Mouse (Mus musculus) T-cell, adult 2 months (primary cell): ENCODE results near the gene Cyp2a5.
"Not testable (repeated sequence)": the region's sequence is repeated elsewhere in the genome, so short reads cannot be mapped to it uniquely, and the experiment has no call there.

Source experiments
- DNase-seq: peaks from one replicate; pipeline ENCODE4 v3.0.0; 2022; ENCODE audit warnings: low spot score

Gene Cyp2a5

DNA sequence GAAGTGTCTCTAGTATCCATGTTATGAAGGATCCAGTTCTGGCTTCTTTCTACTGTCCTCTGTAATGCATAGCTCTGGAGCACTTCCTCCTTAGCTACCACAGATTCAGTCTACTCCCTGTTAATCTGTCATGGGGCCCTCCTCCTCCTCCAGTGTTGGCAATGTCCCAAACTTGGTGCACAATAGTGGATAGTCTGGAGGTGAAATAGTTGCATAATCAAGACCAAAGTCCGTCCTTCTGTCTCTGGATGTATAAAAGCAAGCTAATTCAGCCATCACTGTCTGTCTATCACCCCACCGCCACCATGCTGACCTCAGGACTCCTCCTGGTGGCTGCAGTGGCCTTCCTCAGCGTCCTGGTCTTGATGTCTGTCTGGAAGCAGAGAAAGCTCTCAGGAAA lies at the start of gene Cyp2a5:
TSS of gene Cyp2a5 (plus strand) at position 247 of the 400 bp plus-strand sequence.
- DNase-seq: not testable (repeated sequence)

DNA sequence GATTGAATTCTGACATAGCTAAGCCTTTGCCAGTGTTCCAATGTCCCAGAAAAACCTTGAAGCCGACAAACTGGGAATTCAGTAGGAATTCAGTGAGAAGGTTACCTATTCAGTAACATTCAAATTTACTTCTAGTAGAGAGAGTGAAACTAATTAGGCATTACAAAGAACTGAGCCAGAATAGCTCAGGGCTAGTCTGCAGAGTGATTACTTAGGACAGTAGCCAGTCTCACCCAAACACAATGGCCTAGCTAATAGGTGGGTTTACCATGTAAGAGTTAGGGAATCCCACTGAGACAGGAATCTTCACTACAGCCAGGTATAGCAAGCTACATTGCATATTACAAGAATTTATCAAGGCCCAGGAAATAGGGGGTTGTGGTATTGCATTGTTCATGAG lies 49.1 kb upstream of the Cyp2a5 start:
- DNase-seq: not testable (repeated sequence)

DNA sequence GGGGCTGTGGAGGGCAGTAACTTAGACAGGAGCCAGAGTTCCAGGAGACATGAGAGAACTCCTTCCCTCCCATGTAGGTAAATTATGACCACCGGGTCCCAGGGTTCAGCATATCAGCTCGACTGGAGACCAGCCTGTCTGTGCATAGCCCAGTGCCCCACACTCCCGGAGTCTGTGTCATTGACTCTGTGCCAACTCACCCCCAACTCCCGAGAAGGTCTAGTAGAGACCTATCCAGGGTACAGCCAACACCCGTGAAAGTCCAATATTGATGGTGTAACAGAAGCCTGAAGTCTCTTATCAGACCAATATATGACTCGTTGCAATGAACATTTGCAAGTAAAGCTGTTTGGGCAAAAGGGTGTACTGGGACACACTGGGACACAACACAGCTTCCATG lies 45.1 kb upstream of the Cyp2a5 start:
- DNase-seq: no peak

DNA sequence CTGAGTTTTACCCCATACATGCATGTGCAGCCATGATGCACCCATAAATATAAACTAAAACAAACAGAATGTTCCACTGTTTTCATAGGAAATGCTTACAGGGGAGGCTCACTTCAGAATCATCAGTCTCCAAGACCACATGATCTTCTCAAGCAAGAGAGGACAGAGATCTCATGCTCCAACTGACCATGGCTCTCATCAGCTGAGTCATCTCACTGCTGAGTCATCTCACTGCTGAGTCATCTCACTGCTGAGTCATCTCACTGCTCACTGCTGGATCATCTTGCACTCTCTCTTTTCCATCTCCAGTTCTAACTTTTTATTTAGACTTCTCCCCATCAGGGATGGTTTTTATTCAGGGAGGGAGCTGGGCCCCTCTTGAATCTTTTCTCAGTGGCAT lies 35.0 kb upstream of the Cyp2a5 start:
- no peak for DNase-seq

DNA sequence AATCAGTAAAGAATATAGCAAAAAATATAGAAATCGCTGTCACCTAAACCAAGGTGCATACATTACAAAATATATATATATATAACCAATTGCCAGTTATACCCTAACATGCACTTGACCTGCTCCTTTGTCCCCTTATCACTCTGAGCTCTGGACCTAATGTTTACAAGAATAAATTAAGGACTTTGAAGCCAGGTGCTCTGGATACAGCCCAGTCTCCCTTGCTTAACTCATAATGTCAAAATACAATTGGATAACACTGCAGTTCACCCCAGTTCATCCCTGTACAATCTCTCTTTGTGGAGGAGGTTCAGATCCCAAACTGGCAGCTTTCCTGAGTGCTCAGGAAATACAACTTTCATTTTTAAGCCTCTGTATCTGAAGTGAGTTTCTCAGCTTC lies 34.1 kb upstream of the Cyp2a5 start:
- no peak for DNase-seq

DNA sequence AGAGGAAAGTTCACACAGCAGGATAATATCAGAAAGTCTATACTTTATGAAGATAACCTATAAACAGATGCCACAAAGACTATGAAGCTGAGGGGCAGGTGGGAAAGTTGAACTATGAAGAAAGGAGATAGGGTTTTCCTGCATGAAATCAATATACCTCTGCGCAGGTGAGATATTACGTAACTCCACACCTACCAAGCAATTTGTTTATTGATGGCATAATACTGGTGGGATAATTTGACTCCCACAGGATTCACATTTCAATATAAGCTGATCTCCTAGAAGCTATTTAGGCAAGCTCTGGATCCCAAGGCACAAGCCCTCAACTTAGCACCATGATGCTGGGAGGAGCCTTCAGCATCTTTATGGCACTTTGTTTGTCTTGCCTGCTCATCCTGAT lies 26.5 kb upstream of the Cyp2a5 start, which contains the start of gene Cyp2g1:
TSS of gene Cyp2g1 (plus strand) at position 301 of the 400 bp plus-strand sequence.
- no peak for DNase-seq

DNA sequence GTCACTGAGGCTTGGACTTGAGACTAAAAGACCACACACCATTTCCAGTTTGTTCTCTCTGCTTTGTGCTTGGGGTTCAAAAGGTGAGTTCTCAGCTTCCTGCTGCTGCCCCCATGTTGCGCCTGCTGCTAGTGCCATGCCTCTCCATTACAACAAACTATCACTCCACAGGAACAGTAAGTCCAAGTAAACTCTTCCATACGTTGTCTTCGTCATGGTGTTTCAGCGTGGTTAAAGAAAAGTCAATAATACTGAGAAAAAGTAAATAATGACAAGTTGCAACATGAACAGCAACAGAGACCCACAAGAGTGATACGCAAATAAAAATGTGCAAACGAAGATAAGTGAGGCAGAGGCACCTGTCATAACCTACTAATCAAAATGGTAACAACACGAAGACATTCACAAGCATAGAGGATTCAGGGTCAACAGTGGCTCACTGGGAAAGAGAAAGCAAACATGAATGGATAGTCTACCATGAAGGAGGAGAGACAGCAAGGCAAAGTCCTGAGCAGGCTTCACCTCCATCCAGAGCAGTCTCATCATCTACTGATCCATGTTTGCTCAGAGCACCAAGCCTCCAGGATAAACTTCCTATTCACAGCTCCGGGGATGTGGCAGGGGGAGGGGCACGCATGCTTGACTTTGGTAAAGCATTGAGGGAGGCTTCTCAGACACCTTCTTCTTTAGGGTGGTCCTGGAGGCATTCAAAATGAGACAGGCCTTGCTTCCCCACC lies 3.4 kb upstream of the Cyp2a5 start:
- DNase-seq: not testable (repeated sequence)

DNA sequence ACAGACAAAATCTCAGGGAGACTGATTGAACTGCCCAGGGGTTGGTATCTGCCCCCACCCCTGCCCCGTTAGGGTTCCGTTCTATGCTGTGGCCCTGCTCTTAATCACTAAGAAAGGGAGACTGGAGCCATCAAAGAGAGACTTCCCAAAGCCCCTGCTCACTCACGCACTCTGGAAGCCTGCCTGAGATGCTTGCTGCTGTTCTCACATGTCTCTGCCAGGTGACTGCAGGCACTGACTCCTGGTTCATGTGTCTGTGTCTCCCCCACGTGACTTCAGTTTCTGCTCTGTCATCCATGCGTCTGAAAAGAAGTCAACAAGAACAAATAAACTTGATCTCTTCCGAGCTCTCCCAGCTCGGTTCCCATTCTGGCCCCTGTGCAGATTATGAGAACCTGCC lies 2.4 kb upstream of the Cyp2a5 start:
- not testable (repeated sequence) for DNase-seq

DNA sequence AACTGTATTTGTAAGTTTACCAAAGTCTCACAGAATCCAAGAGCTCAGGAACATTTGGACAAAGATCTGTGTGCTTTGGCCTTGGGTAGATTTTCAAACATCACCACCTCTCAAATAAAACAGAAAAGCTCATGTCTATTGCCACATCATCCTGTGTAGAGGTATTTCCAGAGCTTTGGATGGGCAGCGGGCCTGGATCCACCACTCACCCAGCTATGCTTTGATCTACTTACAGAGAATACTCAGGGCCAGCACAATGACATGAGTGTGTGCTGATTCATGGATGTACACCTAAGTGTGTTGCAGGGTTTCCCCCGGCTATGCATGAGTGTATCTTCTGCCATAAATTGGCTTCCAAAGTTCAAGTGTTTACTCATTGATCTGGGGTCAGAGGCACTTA lies 8.3 kb downstream of the Cyp2a5 start:
- DNase-seq: not testable (repeated sequence)

DNA sequence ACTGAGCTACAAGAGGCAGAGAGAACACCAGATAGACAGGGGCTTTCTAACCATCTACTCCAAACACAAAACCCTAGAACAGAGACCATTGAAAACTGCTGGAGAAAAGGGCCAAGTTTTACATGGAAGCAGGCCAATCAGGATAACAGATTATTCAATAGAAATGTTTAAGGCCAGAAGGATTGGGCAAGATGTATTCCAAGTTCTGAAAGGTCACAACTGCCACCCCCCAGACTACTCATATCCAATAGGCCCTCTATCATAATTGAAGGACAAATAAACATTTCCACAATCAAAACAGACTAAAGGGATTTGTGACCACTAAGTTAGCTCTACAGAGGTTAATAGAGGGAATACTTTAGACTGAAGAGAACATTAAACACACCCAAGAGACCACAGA lies 15.0 kb downstream of the Cyp2a5 start:
- not testable (repeated sequence) for DNase-seq

DNA sequence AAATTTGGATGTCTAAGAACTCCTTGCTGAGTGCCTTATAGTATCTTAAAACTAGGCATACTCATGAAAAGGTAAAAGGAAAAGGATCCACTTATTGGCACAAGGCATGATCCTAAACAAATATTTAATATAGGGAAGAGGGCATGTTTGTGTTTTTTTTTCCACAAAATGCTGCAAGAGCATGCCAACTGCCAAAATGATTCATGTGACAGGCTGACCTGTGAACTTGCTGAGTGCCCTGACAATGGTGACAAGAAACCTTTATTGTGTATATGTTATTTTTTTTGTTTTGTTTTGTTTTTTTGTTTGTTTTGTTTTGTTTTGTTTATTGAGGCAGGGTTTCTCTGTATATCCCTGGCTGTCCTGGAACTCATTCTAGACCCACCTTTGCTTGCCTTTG lies 43.5 kb downstream of the Cyp2a5 start:
- DNase-seq: not testable (repeated sequence)

DNA sequence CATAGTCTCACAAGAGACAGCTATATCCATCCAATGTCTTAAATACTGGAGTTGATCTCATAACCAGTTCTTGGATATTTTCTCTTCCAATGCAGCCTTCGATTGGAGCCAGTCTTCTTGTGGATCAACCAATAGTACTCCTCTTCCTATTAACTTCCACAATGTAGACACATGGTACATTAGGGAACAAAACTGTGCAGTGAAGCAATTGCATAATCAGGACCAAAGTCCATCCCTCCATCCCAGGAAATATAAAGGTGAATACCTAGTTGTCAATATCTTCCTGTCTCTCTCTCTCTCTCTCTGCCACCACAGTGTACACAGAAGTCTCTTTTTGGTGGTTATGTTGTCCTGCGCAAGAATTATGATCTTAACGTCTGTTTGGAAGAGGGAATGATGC lies 45.5 kb downstream of the Cyp2a5 start:
- not testable (repeated sequence) for DNase-seq
